Mouse (Mus musculus) gastrocnemius, adult 18-20 months (tissue): ENCODE data around the gene Bptf. TPM values are rescaled to one million over a fixed set of nuclear protein-coding genes. Genes with fewer than 3 reads are reported as not detected.
"Not testable (repeated sequence)": the region's sequence is repeated elsewhere in the genome, so short reads cannot be mapped to it uniquely, and the experiment has no call there.

Experiments
- DNase-seq: peaks from one replicate; pipeline ENCODE4 v3.0.0; 2021; ENCODE audit warnings: low spot score
- total RNA-seq, 2 experiments: library from RNA; stranded (reverse); gene quantifications; 2 replicates each; pipeline ENCODE4 v1.2.3; 2021

Gene Bptf
- total RNA-seq, 2 experiments from 2014 or later, result 19.1 to 21.4 TPM

DNA sequence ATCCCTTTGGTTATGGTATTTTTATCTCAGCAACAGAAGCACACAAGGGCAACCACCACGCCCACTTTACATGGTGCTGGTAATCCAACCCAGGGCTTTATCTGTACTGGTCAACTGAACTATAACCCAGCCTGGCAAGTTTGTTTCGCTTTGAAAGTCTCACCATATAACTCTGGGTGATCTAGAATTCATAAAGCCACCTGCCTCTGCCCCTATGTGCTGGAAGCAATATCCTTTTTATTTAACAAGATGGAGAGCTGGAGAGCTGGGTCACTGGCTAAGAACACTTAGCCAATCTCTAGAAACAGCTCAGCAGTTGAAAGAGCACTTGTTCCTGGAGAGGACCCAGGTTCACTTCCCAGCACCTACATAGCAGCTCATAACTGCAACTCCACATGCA, 144.5 kb downstream of the Bptf start:
- no peak for DNase-seq

- not testable (repeated sequence) for DNase-seq
Measured at GRCm38 (mm10) chr11:106985979-106986604, 145.8 kb downstream of the Bptf start.

Other genes starting within 250 kb of the Bptf start
- 10 to 100 TPM; 24.5 to 29.5 TPM for gene Smurf2, start 211.4 kb downstream of the Bptf start, total RNA-seq
- 10 to 100 TPM in 1 of 2 experiments, 1 to 10 TPM in 1; 9.4 to 10.3 TPM for gene Kpna2, start 132.6 kb downstream of the Bptf start, total RNA-seq
- gene 1810010H24Rik, start 106.4 kb downstream of the Bptf start, total RNA-seq, result 1 to 10 TPM; 1.5 TPM
- 10 to 100 TPM; 11.7 to 14.4 TPM for gene Nol11, start 57.3 kb upstream of the Bptf start, total RNA-seq